Mouse (Mus musculus): Measurements from ENCODE around the gene Slc26a9. TPM values are rescaled to one million over a fixed set of nuclear protein-coding genes. Genes with fewer than 3 reads are reported as not detected.
"Not testable (repeated sequence)": the region's sequence is repeated elsewhere in the genome, so short reads cannot be mapped to it uniquely, and the experiment has no call there.

Gene Slc26a9
- polyA plus RNA-seq, 1 experiment: not detected

DNA sequence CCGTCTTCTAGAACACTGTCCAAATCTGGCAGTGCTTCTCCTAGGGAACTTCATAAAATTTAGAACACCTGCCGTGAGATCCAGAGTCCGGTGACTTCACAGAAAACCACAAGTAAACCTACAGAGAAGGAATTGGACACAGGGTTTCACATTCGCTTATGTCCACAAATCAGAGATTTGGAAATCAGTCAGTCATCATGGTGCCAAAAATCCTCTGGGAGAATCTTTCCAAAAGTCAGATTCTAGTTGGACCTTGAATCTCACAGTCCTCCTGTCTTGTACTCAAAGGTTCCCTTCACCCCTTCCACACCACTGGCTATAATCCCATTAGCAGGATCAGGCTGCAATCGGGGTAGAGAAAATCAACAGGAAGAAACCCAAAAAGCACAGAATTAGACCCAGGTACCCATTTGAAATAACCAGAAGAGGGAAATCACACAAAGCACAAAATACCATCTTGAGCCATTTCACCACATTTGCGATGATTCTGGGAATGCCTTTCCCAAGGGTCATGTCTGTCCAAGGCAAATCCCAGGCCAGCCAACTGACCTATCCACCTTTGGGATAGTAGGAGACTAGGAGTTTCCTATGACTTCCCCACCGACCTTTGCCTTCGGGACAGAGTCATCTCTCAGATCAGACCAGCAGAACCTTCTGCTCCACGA is 68.9 kb downstream of the Slc26a9 start:
- H3K27ac ChIP-seq (ENCODE audit: insufficient read depth, low read depth, low read length): no peak overlapping the region
- no peak overlapping the region for H3K4me3 ChIP-seq (ENCODE audit: low read depth, low read length)
- TF ChIP-seq POLR2A (IDR thresholded peaks at IDR 0.05; ENCODE audit: low read depth, low read length): no peak
- no peak for TF ChIP-seq CTCF (IDR thresholded peaks at IDR 0.05; ENCODE audit: extremely low read depth, insufficient read length, insufficient replicate concordance, low read depth, low read length)
- no peaks in the 10 kb centered on the region for H3K4me1 ChIP-seq (ENCODE audit: control insufficient read depth, insufficient read depth, insufficient read length, low read length)
- H3K27me3 ChIP-seq (ENCODE audit: control insufficient read depth, insufficient read depth, low read length): no peaks in the 10 kb centered on the region
- peaks cover 9% of the 10 kb centered on the region for H3K36me3 ChIP-seq (ENCODE audit: control insufficient read depth, insufficient read depth, low read length)
- 92% methylated on average over 9 of the region's 9 CpGs for WGBS

DNA sequence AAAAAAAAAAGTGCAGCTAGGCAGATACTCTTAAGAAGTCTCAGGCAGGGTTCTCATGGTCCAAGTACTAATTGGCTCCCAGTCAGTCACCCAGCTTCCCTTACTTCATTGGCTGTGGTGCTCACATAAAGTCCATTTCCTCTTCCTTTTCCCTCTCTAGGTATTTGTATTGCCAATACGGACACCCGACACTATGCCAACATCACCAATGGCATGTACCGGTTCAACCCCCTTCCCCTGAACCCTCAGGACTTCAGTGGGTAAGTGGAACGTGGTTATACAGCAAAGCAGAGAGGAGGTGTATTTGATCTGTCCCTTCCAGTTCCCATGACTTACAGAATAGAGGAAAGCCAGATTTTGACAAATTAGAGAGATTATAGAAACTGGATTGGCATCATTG is 69.9 kb downstream of the Slc26a9 start:
- Histone ChIP-seq H3K4me1 (ENCODE audit: control insufficient read depth, insufficient read depth, insufficient read length, low read length) (no peaks in the 10 kb centered on the region), H3K36me3 (ENCODE audit: control insufficient read depth, insufficient read depth, low read length) (peaks cover 9% of the 10 kb centered on the region), H3K27me3 (ENCODE audit: control insufficient read depth, insufficient read depth, low read length) (no peaks in the 10 kb centered on the region), H3K4me3 (ENCODE audit: low read depth, low read length) (no peak overlapping the region), H3K27ac (ENCODE audit: insufficient read depth, low read depth, low read length) (no peak overlapping the region)
- no peak for TF ChIP-seq POLR2A (IDR thresholded peaks at IDR 0.05; ENCODE audit: low read depth, low read length)
- no peak for TF ChIP-seq CTCF (IDR thresholded peaks at IDR 0.05; ENCODE audit: extremely low read depth, insufficient read length, insufficient replicate concordance, low read depth, low read length)
- 93% methylated on average over 4 of the region's 4 CpGs for WGBS

DNA sequence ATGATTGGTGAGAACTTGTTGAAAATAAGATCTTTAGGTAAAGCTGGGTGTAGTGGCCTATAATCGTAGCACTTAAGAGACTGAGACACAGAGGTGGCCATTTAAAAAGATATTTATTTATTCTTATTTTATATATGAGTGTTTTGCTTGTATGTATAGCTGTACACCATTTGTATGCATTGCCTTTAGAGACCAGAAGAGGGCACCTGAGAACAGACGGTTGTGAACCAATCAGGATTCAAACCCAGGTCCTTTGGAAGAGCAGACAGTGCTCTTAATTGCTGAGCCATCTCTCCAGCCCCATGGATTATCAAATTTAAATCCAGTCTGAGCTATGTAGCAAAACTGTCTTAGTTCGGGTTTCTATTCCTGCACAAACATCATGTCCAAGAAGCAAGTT is 70.4 kb downstream of the Slc26a9 start:
- TF ChIP-seq POLR2A (IDR thresholded peaks at IDR 0.05; ENCODE audit: low read depth, low read length) (no peak), CTCF (IDR thresholded peaks at IDR 0.05; ENCODE audit: extremely low read depth, insufficient read length, insufficient replicate concordance, low read depth, low read length) (no peak)
- Histone ChIP-seq H3K36me3 (ENCODE audit: control insufficient read depth, insufficient read depth, low read length) (peaks cover 9% of the 10 kb centered on the region), H3K4me1 (ENCODE audit: control insufficient read depth, insufficient read depth, insufficient read length, low read length) (no peaks in the 10 kb centered on the region), H3K4me3 (ENCODE audit: low read depth, low read length) (no peak overlapping the region), H3K27me3 (ENCODE audit: control insufficient read depth, insufficient read depth, low read length) (0 out of 2 replicates have a peak, but pooled peaks cover under 1% of the 10 kb centered on the region), H3K27ac (ENCODE audit: insufficient read depth, low read depth, low read length) (no peak overlapping the region)
- 86% methylated on average over 3 of the region's 3 CpGs for WGBS

DNA sequence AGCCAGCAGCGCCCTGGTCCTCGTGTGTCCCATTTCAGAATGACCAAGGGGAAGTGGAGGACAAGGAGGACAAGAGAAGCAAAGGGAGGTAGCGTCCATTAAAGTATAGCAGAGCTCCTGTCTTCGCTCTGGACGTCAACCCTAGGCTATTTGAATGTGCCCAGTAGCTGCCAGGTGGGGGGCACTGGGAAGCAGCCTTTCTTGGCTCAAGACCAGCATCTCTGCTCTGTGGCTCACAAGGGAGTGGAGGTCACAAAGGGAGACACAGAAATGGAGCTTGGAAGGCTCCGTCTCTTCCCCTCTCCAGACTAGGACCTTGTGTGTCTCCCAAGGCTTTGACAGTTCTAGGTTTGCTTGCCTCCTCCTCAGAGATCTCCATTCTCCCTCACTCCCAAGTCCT is 73.1 kb downstream of the Slc26a9 start:
- H3K4me3 ChIP-seq (ENCODE audit: low read depth, low read length): no peak overlapping the region
- H3K4me1 ChIP-seq (ENCODE audit: control insufficient read depth, insufficient read depth, insufficient read length, low read length): no peaks in the 10 kb centered on the region
- 54% methylated on average over 6 of the region's 6 CpGs for WGBS

DNA sequence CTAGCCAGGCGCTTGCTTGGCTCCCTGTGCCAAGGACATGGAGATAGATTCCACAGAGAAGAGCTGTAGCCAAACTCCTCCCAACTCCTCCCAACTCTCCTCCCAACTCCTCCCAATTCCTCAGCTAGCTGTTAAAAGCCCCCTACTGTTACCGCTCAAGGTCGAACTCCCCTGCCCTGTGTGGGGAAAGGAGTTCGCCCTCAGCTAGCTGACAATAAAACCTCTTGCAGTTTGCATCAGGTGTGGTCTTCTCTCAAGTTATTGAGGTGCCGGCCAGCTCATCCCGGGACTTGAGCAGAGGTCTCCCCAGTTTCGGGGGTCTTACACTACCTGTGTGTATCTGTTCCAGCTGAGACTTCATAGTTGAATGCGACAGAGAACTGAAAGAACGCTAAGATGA is 76.5 kb downstream of the Slc26a9 start:
- 85% methylated on average over 9 of the region's 9 CpGs for WGBS
- H3K27ac ChIP-seq (ENCODE audit: insufficient read depth, low read depth, low read length): peak overlapping the region; percentile 9; the same call in 1 of the 2 replicates
- 0 out of 2 replicates have a peak overlapping the region, but pooled peaks have one; percentile 6 for H3K4me3 ChIP-seq (ENCODE audit: low read depth, low read length)
- H3K27me3 ChIP-seq (ENCODE audit: control insufficient read depth, insufficient read depth, low read length); H3K36me3 ChIP-seq (ENCODE audit: control insufficient read depth, insufficient read depth, low read length); H3K4me1 ChIP-seq (ENCODE audit: control insufficient read depth, insufficient read depth, insufficient read length, low read length): not testable (repeated sequence)

More for the DNA sequence above, 73.1 kb downstream of the Slc26a9 start:
- TF ChIP-seq POLR2A (IDR thresholded peaks at IDR 0.05; ENCODE audit: low read depth, low read length) (no peak), CTCF (IDR thresholded peaks at IDR 0.05; ENCODE audit: extremely low read depth, insufficient read length, insufficient replicate concordance, low read depth, low read length) (no peak)
- Histone ChIP-seq H3K27me3 (ENCODE audit: control insufficient read depth, insufficient read depth, low read length) (0 out of 2 replicates have a peak, but pooled peaks cover 2% of the 10 kb centered on the region), H3K36me3 (ENCODE audit: control insufficient read depth, insufficient read depth, low read length) (peaks cover 9% of the 10 kb centered on the region), H3K27ac (ENCODE audit: insufficient read depth, low read depth, low read length) (no peak overlapping the region)

DNA sequence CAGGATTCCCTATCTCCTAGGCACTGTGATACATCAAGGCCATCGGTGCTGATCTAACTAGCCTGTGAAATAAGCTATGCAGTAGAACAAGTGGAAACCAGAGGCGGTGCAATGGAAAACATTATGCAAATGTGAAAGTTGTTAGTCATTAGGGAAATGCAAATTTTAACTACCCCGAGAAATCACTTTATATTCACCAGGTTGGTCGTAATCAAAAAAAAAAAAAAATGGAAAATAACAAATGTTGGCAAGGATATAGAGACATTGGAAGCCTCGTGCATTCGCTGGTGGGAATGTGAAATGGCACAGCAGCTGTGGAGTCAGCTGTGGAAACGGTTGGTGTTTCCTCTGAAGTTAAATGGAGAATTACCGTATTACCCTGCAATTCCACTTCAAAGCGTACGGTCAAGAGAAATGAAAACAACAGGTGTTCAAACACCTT is 77.1 kb downstream of the Slc26a9 start:
- Histone ChIP-seq H3K36me3 (ENCODE audit: control insufficient read depth, insufficient read depth, low read length) (peaks cover 3% of the 10 kb centered on the region; the same call in 1 of the 2 replicates), H3K4me1 (ENCODE audit: control insufficient read depth, insufficient read depth, insufficient read length, low read length) (no peaks in the 10 kb centered on the region), H3K4me3 (ENCODE audit: low read depth, low read length) (no peak overlapping the region), H3K27ac (ENCODE audit: insufficient read depth, low read depth, low read length) (peak overlapping the region; percentile 9; the same call in 1 of the 2 replicates), H3K27me3 (ENCODE audit: control insufficient read depth, insufficient read depth, low read length) (0 out of 2 replicates have a peak, but pooled peaks cover 2% of the 10 kb centered on the region)
- WGBS: 63% methylated on average over 10 of the region's 10 CpGs
- TF ChIP-seq CTCF (IDR thresholded peaks at IDR 0.05; ENCODE audit: extremely low read depth, insufficient read length, insufficient replicate concordance, low read depth, low read length): no peak

Other genes with a start within 250 kb of the Slc26a9 start
- gene Srgap2, start 216.7 kb upstream of the Slc26a9 start, polyA plus RNA-seq (2012; rRNA removed): 2.8 and 5.6 TPM in 2 replicates
- 0.08 and 0.14 TPM in 2 replicates for gene Fam72a, start 216.1 kb upstream of the Slc26a9 start, polyA plus RNA-seq (2012; rRNA removed)
- 0.04 TPM in 1 of 2 replicates, not detected in the other for gene Avpr1b, start 144.8 kb upstream of the Slc26a9 start, polyA plus RNA-seq (2012; rRNA removed)
- 4.2 and 184 TPM in 2 replicates for gene Ctse, start 105.7 kb upstream of the Slc26a9 start, polyA plus RNA-seq (2012; rRNA removed)
- gene Rab7b, start 55.3 kb upstream of the Slc26a9 start, polyA plus RNA-seq (2012; rRNA removed): 0.96 and 1.5 TPM in 2 replicates
- 8.3 and 33.0 TPM in 2 replicates for gene Pm20d1, start 53.4 kb downstream of the Slc26a9 start, polyA plus RNA-seq (2012; rRNA removed)
- gene Slc41a1, start 83.5 kb downstream of the Slc26a9 start, polyA plus RNA-seq (2012; rRNA removed): 15.0 and 20.1 TPM in 2 replicates
- gene Rab29, start 123.2 kb downstream of the Slc26a9 start, polyA plus RNA-seq (2012; rRNA removed): 10.3 and 12.4 TPM in 2 replicates
- 0.53 and 1.5 TPM in 2 replicates for gene Nucks1, start 166.5 kb downstream of the Slc26a9 start, polyA plus RNA-seq (2012; rRNA removed)
- gene Slc45a3, start 218.9 kb downstream of the Slc26a9 start, polyA plus RNA-seq (2012; rRNA removed): 2.1 and 10.7 TPM in 2 replicates